Mouse (Mus musculus): ENCODE results near the gene Napsa.

DNA sequence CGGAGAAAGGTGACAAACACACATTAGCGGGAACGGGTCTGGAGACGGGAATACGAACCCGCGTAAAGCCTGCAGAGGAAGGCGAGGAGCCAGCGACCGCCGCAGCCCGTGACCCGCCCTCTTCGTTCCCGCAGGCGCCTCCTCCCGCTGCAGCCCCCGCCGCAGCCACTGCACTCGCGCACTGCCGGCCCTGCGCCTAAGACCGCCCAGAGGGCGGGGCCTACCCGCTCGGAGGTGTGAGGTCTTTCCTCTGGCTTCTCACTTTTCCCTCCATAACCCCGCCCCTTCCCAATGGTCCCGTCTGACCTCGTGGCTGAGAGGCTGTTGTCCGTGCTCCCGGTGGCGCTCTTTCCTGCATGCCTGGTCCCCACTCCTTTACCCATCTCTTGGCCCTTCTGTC, 17.0 kb downstream of the Napsa start:
- 0 out of 2 replicates have a peak, but pooled peaks have one; percentile 39 for TF ChIP-seq HCFC1 (IDR thresholded peaks at IDR 0.05; ENCODE audit: borderline replicate concordance, insufficient read depth, low read length)
- no peak for TF ChIP-seq CHD2 (IDR thresholded peaks at IDR 0.05; ENCODE audit: low read depth, low read length)
- no peak for TF ChIP-seq ZNF384 (IDR thresholded peaks at IDR 0.05; ENCODE audit: low read depth, low read length)
